Mouse (Mus musculus): ENCODE measurements around the gene Spg21.

DNA sequence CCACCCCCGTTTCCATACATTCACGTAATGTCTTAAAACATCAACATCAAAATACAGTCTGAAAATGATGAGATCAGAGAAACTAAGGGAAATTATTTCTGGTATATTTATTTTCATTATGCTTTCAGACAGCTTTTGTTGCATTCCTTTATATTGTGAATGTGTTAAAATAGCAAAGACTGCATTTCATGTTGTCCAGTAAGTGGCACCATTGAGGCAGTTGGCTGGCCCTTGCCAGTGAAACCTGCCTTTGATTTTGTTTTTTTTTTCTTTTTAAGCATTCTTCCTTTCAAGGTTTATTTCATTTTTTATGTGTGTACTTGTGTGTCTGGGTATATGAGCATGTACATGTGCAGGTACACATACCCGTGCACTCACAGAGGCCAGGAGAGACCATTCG, 16.1 kb upstream of the Spg21 start:
- TF ChIP-seq CTCF (IDR thresholded peaks at IDR 0.05; ENCODE audit: borderline replicate concordance, insufficient read depth, low read length), result no peak
- TF ChIP-seq POLR2A (IDR thresholded peaks at IDR 0.05; ENCODE audit: low read depth, low read length), result no peak
